Mouse (Mus musculus): ENCODE measurements around the gene Polr1e. TPM values are rescaled to one million over a fixed set of nuclear protein-coding genes. Genes with fewer than 3 reads are reported as not detected.
"Not testable (repeated sequence)": the region's sequence is repeated elsewhere in the genome, so short reads cannot be mapped to it uniquely, and the experiment has no call there.

Gene Polr1e
- polyA plus RNA-seq, 1 experiment from 2014 or later = 39.6 TPM

- Histone ChIP-seq H3K4me3 (replicated peaks; ENCODE audit: low read depth, low read length) (no peak overlapping the region), H3K9ac (replicated peaks; ENCODE audit: low read length) (no peak overlapping the region), H3K27me3 (ENCODE audit: control insufficient read depth, insufficient read depth, low read length) (no peaks in the 10 kb centered on the region), H3K27ac (replicated peaks; ENCODE audit: low read depth, low read length) (no peak overlapping the region), H3K4me1 (ENCODE audit: control insufficient read depth, insufficient read depth, low read length) (peaks cover 7% of the 10 kb centered on the region; the same call in 1 of the 2 replicates), H3K9me3 (ENCODE audit: control insufficient read depth, low read length) (no peaks in the 10 kb centered on the region), H3K4me2 (ENCODE audit: low read length) (no peak overlapping the region), H3K36me3 (ENCODE audit: control insufficient read depth, insufficient read depth, low read length) (no peaks in the 10 kb centered on the region)
- 83% methylated on average over 5 of the region's 5 CpGs for WGBS
- no peak for DNase-seq
- no peak for ATAC-seq (ENCODE audit: low FRiP score, low TSS enrichment)
These were observed 40.2 kb upstream of the Polr1e start for GRCm38 (mm10) chr4:44978175-44978574.

GRCm38 (mm10) chr4:44979794-44980338, 38.5 kb upstream of the Polr1e start:
- DNase-seq (no peak), ATAC-seq (ENCODE audit: low FRiP score, low TSS enrichment) (no peak)
- Histone ChIP-seq H3K4me3 (replicated peaks; ENCODE audit: low read depth, low read length) (no peak overlapping the region), H3K4me2 (ENCODE audit: low read length) (no peak overlapping the region), H3K9ac (replicated peaks; ENCODE audit: low read length) (no peak overlapping the region), H3K4me1 (ENCODE audit: control insufficient read depth, insufficient read depth, low read length) (peaks cover 7% of the 10 kb centered on the region; the same call in 1 of the 2 replicates), H3K36me3 (ENCODE audit: control insufficient read depth, insufficient read depth, low read length) (no peaks in the 10 kb centered on the region), H3K27ac (replicated peaks; ENCODE audit: low read depth, low read length) (no peak overlapping the region), H3K27me3 (ENCODE audit: control insufficient read depth, insufficient read depth, low read length) (no peaks in the 10 kb centered on the region), H3K9me3 (ENCODE audit: control insufficient read depth, low read length) (no peaks in the 10 kb centered on the region)
- 87% methylated on average over 7 of the region's 7 CpGs for WGBS

- ATAC-seq (ENCODE audit: low FRiP score, low TSS enrichment) (peak; percentile 90), DNase-seq (peak; percentile 81)
- H3K9ac ChIP-seq (replicated peaks; ENCODE audit: low read length) = peak within 1 kb of the TSS; percentile 65
- peak within 1 kb of the TSS; percentile 90 for H3K4me2 ChIP-seq (ENCODE audit: low read length)
- H3K9me3 ChIP-seq (ENCODE audit: control insufficient read depth, low read length) = no peaks in the 10 kb centered on the region
- peak within 1 kb of the TSS; percentile 54 for H3K4me3 ChIP-seq (replicated peaks; ENCODE audit: low read depth, low read length)
- WGBS = 1% methylated on average over 40 of the region's 40 CpGs
- peaks cover 7% of the 10 kb centered on the region; the same call in 1 of the 2 replicates for H3K4me1 ChIP-seq (ENCODE audit: control insufficient read depth, insufficient read depth, low read length)
- peak within 1 kb of the TSS; percentile 63 for H3K27ac ChIP-seq (replicated peaks; ENCODE audit: low read depth, low read length)
- no peaks in the 10 kb centered on the region for H3K27me3 ChIP-seq (ENCODE audit: control insufficient read depth, insufficient read depth, low read length)
- H3K36me3 ChIP-seq (ENCODE audit: control insufficient read depth, insufficient read depth, low read length) = no peaks in the 10 kb centered on the region
These were observed 37.0 kb upstream of the Polr1e start, which contains the start of gene Grhpr for GRCm38 (mm10) chr4:44981280-44981973. TSS of gene Grhpr (plus strand) at chr4:44981395.

GRCm38 (mm10) chr4:44981974-44982287, 36.5 kb upstream of the Polr1e start:
- H3K9ac ChIP-seq (replicated peaks; ENCODE audit: low read length) = peak overlapping the region; percentile 65; the same call in 1 of the 2 replicates
- H3K4me3 ChIP-seq (replicated peaks; ENCODE audit: low read depth, low read length) = peak overlapping the region; percentile 54
- H3K27ac ChIP-seq (replicated peaks; ENCODE audit: low read depth, low read length) = peak overlapping the region; percentile 63; the same call in 1 of the 2 replicates
- H3K9me3 ChIP-seq (ENCODE audit: control insufficient read depth, low read length) = no peaks in the 10 kb centered on the region
- H3K36me3 ChIP-seq (ENCODE audit: control insufficient read depth, insufficient read depth, low read length) = no peaks in the 10 kb centered on the region
- DNase-seq = no peak
- H3K4me2 ChIP-seq (ENCODE audit: low read length) = peak overlapping the region; percentile 90
- 23% methylated on average over 5 of the region's 5 CpGs for WGBS
- H3K4me1 ChIP-seq (ENCODE audit: control insufficient read depth, insufficient read depth, low read length) = peaks cover 7% of the 10 kb centered on the region; the same call in 1 of the 2 replicates
- no peaks in the 10 kb centered on the region for H3K27me3 ChIP-seq (ENCODE audit: control insufficient read depth, insufficient read depth, low read length)
- no peak for ATAC-seq (ENCODE audit: low FRiP score, low TSS enrichment)

- H3K36me3 ChIP-seq (ENCODE audit: control insufficient read depth, insufficient read depth, low read length) = no peaks in the 10 kb centered on the region; the same call in 1 of the 2 replicates
- H3K9me3 ChIP-seq (ENCODE audit: control insufficient read depth, low read length) = no peaks in the 10 kb centered on the region
- no peak for ATAC-seq (ENCODE audit: low FRiP score, low TSS enrichment)
- 77% methylated on average over 11 of the region's 11 CpGs for WGBS
- H3K4me1 ChIP-seq (ENCODE audit: control insufficient read depth, insufficient read depth, low read length) = peaks cover 7% of the 10 kb centered on the region; the same call in 1 of the 2 replicates
- no peaks in the 10 kb centered on the region for H3K27me3 ChIP-seq (ENCODE audit: control insufficient read depth, insufficient read depth, low read length)
- H3K9ac ChIP-seq (replicated peaks; ENCODE audit: low read length) = no peak overlapping the region
- no peak overlapping the region for H3K4me3 ChIP-seq (replicated peaks; ENCODE audit: low read depth, low read length)
- DNase-seq = no peak
- no peak overlapping the region for H3K27ac ChIP-seq (replicated peaks; ENCODE audit: low read depth, low read length)
- H3K4me2 ChIP-seq (ENCODE audit: low read length) = no peak overlapping the region
These were observed 35.8 kb upstream of the Polr1e start for GRCm38 (mm10) chr4:44982440-44983130.

- Histone ChIP-seq H3K9me3 (ENCODE audit: control insufficient read depth, low read length) (no peaks in the 10 kb centered on the region), H3K4me2 (ENCODE audit: low read length) (no peak overlapping the region), H3K4me3 (replicated peaks; ENCODE audit: low read depth, low read length) (no peak overlapping the region), H3K4me1 (ENCODE audit: control insufficient read depth, insufficient read depth, low read length) (peaks cover 7% of the 10 kb centered on the region; the same call in 1 of the 2 replicates), H3K27me3 (ENCODE audit: control insufficient read depth, insufficient read depth, low read length) (no peaks in the 10 kb centered on the region), H3K27ac (replicated peaks; ENCODE audit: low read depth, low read length) (no peak overlapping the region), H3K36me3 (ENCODE audit: control insufficient read depth, insufficient read depth, low read length) (peaks cover 1% of the 10 kb centered on the region), H3K9ac (replicated peaks; ENCODE audit: low read length) (no peak overlapping the region)
- ATAC-seq (ENCODE audit: low FRiP score, low TSS enrichment) (no peak), DNase-seq (no peak)
- 91% methylated on average over 10 of the region's 10 CpGs for WGBS
These were observed 35.1 kb upstream of the Polr1e start for GRCm38 (mm10) chr4:44983131-44983740.

- H3K9ac ChIP-seq (replicated peaks; ENCODE audit: low read length) = no peak overlapping the region
- no peak overlapping the region for H3K27ac ChIP-seq (replicated peaks; ENCODE audit: low read depth, low read length)
- H3K36me3 ChIP-seq (ENCODE audit: control insufficient read depth, insufficient read depth, low read length) = peaks cover 48% of the 10 kb centered on the region
- H3K27me3 ChIP-seq (ENCODE audit: control insufficient read depth, insufficient read depth, low read length) = no peaks in the 10 kb centered on the region
- WGBS = 94% methylated on average over 5 of the region's 5 CpGs
- ATAC-seq (ENCODE audit: low FRiP score, low TSS enrichment) = no peak
- H3K4me3 ChIP-seq (replicated peaks; ENCODE audit: low read depth, low read length) = no peak overlapping the region
- no peak for DNase-seq
- no peaks in the 10 kb centered on the region for H3K9me3 ChIP-seq (ENCODE audit: control insufficient read depth, low read length)
- no peaks in the 10 kb centered on the region for H3K4me1 ChIP-seq (ENCODE audit: control insufficient read depth, insufficient read depth, low read length)
- no peak overlapping the region for H3K4me2 ChIP-seq (ENCODE audit: low read length)
These were observed 27.8 kb upstream of the Polr1e start for GRCm38 (mm10) chr4:44990560-44990959.

GRCm38 (mm10) chr4:44992330-44992729, 26.1 kb upstream of the Polr1e start:
- not testable (repeated sequence) for H3K9ac ChIP-seq (replicated peaks; ENCODE audit: low read length); H3K4me3 ChIP-seq (replicated peaks; ENCODE audit: low read depth, low read length); H3K4me1 ChIP-seq (ENCODE audit: control insufficient read depth, insufficient read depth, low read length); DNase-seq; H3K9me3 ChIP-seq (ENCODE audit: control insufficient read depth, low read length); ATAC-seq (ENCODE audit: low FRiP score, low TSS enrichment); H3K27ac ChIP-seq (replicated peaks; ENCODE audit: low read depth, low read length); H3K27me3 ChIP-seq (ENCODE audit: control insufficient read depth, insufficient read depth, low read length); H3K4me2 ChIP-seq (ENCODE audit: low read length)
- H3K36me3 ChIP-seq (ENCODE audit: control insufficient read depth, insufficient read depth, low read length) = peaks cover 48% of the 10 kb centered on the region
- 93% methylated on average over 11 of the region's 11 CpGs for WGBS
